Mouse (Mus musculus) kidney, adult 9 months (tissue): ENCODE results near the gene Sirt4.
"Not testable (repeated sequence)": the region's sequence is repeated elsewhere in the genome, so short reads cannot be mapped to it uniquely, and the experiment has no call there.

Source experiments
- DNase-seq: peaks from one replicate; pipeline ENCODE4 v3.0.0; 2022

Sirt4 gene

GRCm38 (mm10) chr5:115514346-115514745, 29.8 kb upstream of the Sirt4 start:
- DNase-seq = no peak

DNA sequence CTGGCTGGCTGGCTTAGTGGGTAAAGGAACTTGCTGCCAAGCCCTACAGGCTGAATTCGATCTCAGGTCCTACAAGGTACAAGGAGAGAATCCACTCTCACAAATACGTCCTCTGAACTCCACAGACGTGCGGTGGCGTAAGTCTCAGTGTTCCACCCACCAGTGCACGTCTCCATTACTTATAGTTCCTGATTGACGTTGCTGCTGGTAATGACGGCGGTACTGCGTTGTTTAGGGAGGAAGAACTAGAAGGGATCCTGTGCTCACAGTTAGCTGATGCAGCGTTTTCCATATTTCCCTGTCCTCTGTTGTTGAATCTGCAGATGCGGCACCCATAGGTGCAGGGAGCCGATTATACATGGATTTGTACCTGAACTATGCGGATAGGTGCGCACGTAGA, 29.2 kb upstream of the Sirt4 start:
- DNase-seq = no peak

- DNase-seq = no peak
These were observed 28.7 kb upstream of the Sirt4 start for GRCm38 (mm10) chr5:115513246-115513645.

GRCm38 (mm10) chr5:115512375-115512774, 27.9 kb upstream of the Sirt4 start:
- DNase-seq = no peak

GRCm38 (mm10) chr5:115509790-115510689, 25.5 kb upstream of the Sirt4 start:
- DNase-seq = no peak

DNA sequence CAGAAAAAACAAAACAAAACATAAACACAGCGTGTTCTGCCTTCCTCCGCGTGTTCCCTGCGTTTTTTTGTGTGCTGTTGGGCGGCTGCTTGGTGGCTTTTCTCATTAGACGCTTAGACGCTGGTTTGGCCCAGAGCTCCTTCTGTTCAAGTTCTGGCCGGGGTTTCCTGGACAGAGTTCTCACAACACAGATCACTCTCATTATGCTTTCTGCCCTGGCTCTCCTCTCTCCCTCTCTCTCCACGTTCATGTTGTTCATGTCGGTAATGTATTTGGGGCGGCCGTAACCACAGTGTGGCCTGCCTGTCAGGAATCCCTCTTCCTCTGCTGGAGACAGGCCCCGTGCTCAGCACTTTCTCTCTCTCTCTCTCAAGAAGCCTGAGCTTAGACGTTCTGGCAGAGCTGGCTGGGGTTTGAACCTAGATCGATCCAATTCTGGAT, 24.8 kb upstream of the Sirt4 start:
- DNase-seq = no peak

- peak; percentile 94 for DNase-seq
These were observed 24.3 kb upstream of the Sirt4 start for GRCm38 (mm10) chr5:115508859-115509147.

DNA sequence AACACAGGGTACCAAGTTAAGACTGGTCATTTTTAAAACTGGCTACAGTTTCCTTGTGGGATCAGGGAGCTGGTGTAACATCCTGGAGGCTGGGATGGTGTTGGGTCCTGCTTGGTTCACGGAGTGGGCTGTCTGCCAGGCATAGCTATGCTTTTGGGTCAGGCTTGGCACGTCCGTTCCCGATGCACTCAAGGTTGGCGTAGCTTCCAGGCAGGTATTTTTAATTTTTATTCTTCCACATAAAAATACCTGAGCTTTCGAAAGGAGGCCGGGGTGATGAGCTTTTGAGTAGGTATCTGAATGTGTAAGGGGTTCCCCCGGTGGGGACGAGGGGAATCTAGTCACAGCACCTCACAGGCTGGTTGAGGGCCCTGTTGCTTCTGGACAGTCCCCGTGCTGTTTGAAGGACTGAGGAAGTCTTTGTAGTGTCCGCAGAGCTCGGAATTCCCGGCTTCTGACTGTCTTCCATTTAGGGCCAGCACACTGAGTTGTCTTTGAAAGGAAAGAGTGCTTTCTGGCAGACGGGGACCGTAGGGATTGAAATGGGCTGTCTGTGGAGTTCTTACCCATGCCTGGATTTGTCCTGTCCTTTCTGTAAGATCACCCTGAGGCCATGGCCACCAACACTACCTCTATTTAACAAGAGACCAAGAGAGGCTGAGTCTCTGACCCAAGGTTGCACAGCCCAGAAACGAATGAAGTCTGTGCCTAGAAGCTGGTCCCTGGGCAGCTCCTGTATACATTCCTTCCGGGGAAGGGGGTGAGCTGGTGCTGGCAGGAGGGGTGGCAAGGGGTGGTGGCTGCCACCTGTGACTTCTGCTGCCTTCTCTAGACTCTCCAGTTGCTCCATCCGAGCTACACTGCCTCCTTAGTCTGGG, 23.7 kb upstream of the Sirt4 start:
- peak; percentile 87 for DNase-seq

DNA sequence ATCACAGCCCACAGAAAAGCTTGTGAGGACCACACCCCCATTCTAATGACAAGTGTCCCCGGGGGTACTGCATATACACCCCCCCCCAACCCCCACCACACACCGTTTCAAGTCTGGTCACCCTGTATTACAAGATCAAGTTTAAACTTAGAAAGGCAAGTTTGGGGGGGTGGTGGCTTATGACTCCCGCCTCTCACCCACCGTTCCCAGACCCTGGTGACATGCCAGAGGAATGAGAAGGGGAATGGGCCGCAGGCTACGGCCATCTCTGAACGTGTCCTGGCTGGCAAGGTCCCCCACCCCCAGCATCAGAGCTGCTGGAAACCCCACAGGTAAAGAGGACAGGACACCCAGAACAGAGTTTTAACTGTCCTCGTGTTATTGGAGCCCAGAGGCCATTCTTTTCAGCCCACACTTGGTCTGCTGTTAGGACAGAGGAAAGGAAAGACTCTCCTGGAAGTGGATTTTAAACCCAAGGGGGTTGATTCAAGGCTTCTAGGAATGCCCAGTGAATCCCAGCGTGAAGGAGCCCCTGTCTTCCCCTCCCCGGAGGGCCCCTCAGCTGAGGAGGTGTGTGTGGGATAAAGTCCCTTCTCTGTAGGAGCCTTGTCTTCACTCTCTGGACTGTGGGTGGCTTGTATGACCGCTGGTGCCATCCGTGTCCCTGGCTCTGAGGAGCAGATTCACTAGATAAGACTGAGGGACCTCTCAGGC, 22.9 kb upstream of the Sirt4 start:
- DNase-seq = no peak

GRCm38 (mm10) chr5:115506454-115507201, 22.1 kb upstream of the Sirt4 start, which contains the start of gene Pxn:
Pxn (plus strand) TSS chr5:115506676.
- peak; percentile 93 for DNase-seq

DNA sequence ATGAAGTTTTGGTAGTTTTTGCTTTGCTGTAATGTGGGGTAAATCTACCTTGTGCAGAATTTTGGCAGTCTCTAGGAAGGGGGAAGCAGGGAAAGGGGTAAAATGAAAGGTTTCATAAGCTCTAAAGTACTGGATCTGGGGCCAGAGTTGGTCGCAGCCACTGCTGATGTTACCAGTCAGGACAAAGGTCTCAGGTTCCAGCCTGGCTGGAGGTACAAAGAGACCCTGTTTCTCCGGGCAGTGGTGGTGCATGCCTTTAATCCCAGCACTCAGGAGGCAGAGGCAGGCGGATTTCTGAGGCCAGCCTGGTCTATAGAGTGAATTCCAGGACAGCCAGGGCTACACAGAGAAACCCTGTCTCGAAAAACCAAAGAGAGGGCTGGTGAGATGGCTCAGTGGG, 21.1 kb upstream of the Sirt4 start:
- not testable (repeated sequence) for DNase-seq

DNA sequence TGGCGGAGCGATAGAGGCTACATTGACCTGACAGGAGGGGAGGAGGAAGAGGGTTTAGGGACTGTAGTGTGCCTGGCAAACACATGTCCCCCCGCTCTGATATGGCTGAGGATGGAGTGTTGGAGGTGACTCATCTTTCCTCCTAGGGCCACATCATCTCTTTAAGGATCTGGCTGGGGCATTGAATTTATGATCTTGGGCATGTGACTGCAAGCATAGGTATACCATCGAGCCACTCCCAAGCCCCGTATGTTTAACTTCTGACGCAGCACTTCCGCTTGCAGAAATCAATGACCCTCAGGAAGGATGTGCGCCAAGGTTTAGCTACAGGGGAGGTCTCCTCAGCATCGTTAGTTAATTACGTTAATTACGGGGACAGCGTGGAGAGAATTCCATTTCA, 18.5 kb upstream of the Sirt4 start:
- DNase-seq = no peak

DNA sequence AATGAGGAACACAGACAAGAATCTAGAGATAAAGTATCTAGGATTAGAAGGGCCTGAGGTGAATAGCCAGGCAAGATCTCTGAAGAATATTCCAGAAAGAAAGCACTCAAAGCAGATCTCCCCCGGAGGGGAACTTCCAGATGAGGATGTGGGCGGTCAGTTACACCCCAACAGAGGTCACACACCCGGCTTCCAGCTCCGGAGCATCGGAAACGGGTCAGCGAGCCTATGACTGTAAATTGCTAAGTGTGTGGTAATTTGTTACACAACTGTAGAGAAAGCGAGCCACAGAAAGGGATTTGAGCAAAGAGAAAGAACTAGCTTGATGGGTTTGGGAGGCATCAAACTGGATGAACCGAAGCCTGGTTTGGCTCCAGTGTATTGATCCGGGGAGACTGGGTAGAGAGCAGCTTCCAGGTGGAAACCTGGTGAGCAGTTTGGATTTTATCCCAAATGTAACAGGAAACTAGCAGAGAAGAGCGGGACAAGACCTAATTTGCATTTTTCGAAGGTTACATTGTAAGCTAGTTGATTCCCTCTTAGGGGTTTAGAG, 15.9 kb upstream of the Sirt4 start:
- DNase-seq = peak; percentile 69

DNA sequence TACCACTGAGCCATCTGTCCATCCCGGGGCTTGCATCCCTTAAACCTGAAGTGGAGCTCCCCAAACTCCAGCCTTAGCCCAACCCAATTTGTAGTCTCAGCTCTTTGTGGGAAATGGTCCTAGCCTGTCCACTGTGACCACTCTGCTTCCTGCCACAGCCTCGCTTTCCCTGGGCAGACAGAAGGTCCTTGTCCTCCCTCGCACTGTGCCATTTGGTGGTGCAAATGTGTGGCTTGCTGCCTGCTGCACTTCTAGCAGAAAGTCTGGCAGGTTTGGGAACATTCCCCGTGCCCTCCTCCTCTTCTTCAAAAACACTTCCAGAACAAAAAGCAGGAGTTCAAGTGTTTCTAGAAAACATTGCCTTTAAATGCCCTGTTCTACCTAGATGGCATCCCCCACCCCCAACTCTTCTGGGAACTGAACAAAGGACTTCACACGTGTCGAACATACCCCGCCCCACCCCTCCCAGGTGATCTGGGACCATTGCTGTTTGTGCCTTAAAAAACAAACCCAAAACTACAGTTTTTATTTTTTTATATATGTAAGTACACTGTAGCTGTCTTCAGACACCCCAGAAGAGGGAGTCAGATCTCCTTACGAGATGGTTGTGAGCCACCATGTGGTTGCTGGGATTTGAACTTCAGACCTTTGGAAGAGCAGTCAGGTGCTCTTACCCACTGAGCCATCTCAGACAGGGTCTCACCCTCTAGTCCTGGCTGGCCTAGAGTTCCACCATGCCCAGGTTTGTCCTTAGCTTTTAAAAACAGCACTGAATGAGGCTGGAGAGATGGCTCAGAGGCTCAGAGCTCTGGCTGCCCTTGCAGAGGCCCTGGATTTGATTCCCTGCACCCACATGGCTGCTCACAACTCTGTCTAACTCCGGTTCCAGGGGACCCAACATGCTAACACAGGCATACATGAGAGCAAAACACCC, 14.0 kb upstream of the Sirt4 start:
- no peak for DNase-seq

- DNase-seq = no peak
These were observed 12.5 kb upstream of the Sirt4 start for GRCm38 (mm10) chr5:115497033-115497432.

GRCm38 (mm10) chr5:115495618-115496017, 11.1 kb upstream of the Sirt4 start:
- DNase-seq = not testable (repeated sequence)

DNA sequence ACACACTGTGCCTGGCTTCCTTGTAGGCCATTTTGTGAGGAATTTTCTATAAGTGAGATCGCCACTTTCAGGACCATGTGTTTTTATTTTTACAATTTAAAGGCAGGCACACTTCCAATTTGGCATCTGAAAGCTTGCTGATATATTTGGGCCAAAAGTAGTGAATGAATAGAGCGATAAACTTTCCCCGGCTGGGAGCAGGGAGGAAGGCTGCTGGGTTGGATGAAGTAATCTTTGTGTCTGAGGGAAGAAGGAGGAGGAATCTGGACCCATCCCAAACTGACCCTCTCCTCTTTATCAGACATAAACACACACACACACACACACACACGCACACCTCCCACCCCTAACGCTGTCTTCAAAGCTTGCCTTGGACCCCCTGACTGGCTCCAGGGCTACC, 8.9 kb upstream of the Sirt4 start:
- no peak for DNase-seq

DNA sequence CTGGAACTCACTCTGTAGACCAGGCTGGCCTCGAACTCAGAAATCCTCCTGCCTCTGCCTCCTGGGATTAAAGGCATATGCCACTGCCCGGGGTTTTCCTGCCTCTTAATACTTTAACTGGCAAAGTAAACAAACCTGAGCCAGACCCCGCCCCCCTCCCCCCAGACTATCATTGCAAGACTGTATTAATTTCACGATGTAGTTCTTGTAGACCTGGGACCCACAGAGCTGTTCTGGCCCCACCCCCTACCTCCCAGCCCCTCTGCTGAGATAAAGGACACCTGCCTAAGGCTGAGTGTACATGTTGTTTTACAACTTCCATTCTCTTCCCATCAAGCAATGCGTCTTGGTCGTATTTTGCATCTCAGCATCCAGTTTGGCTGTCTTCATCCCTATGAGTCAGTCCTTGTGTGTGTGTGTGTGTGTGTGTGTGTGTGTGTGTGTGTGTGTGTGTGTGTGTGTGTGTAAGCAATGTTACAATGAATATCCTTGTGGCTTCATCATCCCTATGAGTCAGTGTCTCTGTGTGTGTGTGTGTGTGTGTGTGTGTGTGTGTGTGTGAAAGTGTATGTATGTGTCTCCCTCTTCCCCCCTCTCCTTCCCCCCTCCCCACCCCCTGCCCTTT, 8.3 kb upstream of the Sirt4 start:
- DNase-seq = no peak

- peak; percentile 63 for DNase-seq
These were observed 7.3 kb upstream of the Sirt4 start for GRCm38 (mm10) chr5:115491771-115492322.

GRCm38 (mm10) chr5:115491076-115491475, 6.6 kb upstream of the Sirt4 start:
- DNase-seq = peak; percentile 22
